Mouse (Mus musculus) WW6 (cell line): ENCODE measurements around the gene Fam83e.

Source experiments
- DNase-seq: peaks from one replicate; pipeline ENCODE4 v3.0.0-alpha.2; 2013; ENCODE audit warnings: low read depth, low spot score

The Fam83e gene

GRCm38 (mm10) chr7:45701607-45702006, 19.4 kb upstream of the Fam83e start:
- DNase-seq = no peak

GRCm38 (mm10) chr7:45702316-45702715, 18.7 kb upstream of the Fam83e start:
- no peak for DNase-seq

- DNase-seq = no peak
Measured at GRCm38 (mm10) chr7:45702809-45703520, 18.0 kb upstream of the Fam83e start.

GRCm38 (mm10) chr7:45703521-45704033, 17.4 kb upstream of the Fam83e start:
- no peak for DNase-seq

- no peak for DNase-seq
Measured at GRCm38 (mm10) chr7:45704046-45704559, 16.9 kb upstream of the Fam83e start.

- peak; percentile 96 for DNase-seq
Measured at GRCm38 (mm10) chr7:45704730-45705442, 16.1 kb upstream of the Fam83e start, which contains the start of gene Dbp. Gene Dbp, plus strand, starts transcription at chr7:45705088.

- no peak for DNase-seq
Measured at GRCm38 (mm10) chr7:45705443-45705864, 15.6 kb upstream of the Fam83e start.

GRCm38 (mm10) chr7:45705873-45706281, 15.1 kb upstream of the Fam83e start:
- no peak for DNase-seq

- no peak for DNase-seq
Measured at GRCm38 (mm10) chr7:45706721-45707241, 14.2 kb upstream of the Fam83e start.

- no peak for DNase-seq
Measured at GRCm38 (mm10) chr7:45707375-45707967, 13.5 kb upstream of the Fam83e start.

GRCm38 (mm10) chr7:45708221-45708761, 12.7 kb upstream of the Fam83e start:
- no peak for DNase-seq

- no peak for DNase-seq
Measured at GRCm38 (mm10) chr7:45709036-45709435, 12.0 kb upstream of the Fam83e start.

- no peak for DNase-seq
Measured at GRCm38 (mm10) chr7:45709677-45710355, 11.2 kb upstream of the Fam83e start.

GRCm38 (mm10) chr7:45710477-45711191, 10.4 kb upstream of the Fam83e start:
- no peak for DNase-seq

- no peak for DNase-seq
Measured at GRCm38 (mm10) chr7:45711316-45712021, 9.5 kb upstream of the Fam83e start.

GRCm38 (mm10) chr7:45712022-45712757, 8.8 kb upstream of the Fam83e start:
- no peak for DNase-seq

- DNase-seq = no peak
Measured at GRCm38 (mm10) chr7:45713396-45713795, 7.6 kb upstream of the Fam83e start.

- no peak for DNase-seq
Measured at GRCm38 (mm10) chr7:45713881-45714520, 7.0 kb upstream of the Fam83e start.
